Comparison of ENCODE assay signal across 28 mouse cellular contexts in genomic region chrX:100775405-100775804, GRCm38 (mm10). TPM values are rescaled to one million over a fixed set of nuclear protein-coding genes. Genes with fewer than 3 reads are reported as not detected.
DNase-seq lines count a peak whose midpoint lies in the region; ATAC-seq lines count a peak whose summit lies in the region.
"Had no signal": no experiment of that assay in that cellular context is flagged by ENCODE, and none has a peak within 500 bp of the region (broad histone marks: within the 10 kb centered on the region; RNA-seq: fewer than 3 reads in every experiment).

No protein-coding gene starts in this region.

- no peak overlapping the region for H3K4me2 ChIP-seq in forebrain, embryonic 15.5 days (replicated peaks)
- H3K4me2 ChIP-seq in forebrain, embryonic 14.5 days (ENCODE audit: low read length), result no peak overlapping the region

- no peaks in the 10 kb centered on the region for H3K36me3 ChIP-seq in forebrain, embryonic 15.5 days
- no peaks in the 10 kb centered on the region for H3K36me3 ChIP-seq in forebrain, embryonic 14.5 days (ENCODE audit: control insufficient read depth, insufficient read depth, low read length)
- H3K36me3 ChIP-seq: embryonic facial prominence, embryonic 12.5 days; embryonic facial prominence, embryonic 15.5 days; forebrain, embryonic 10.5 days; hindbrain, embryonic 10.5 days; hindbrain, embryonic 13.5 days had no signal

- H3K27ac ChIP-seq in forebrain, embryonic 15.5 days (replicated peaks), result no peak overlapping the region
- no peak overlapping the region for H3K27ac ChIP-seq in forebrain, embryonic 14.5 days (ENCODE audit: low read depth, low read length)
- H3K27ac ChIP-seq: embryonic facial prominence, embryonic 12.5 days; forebrain, embryonic 13.5 days; hindbrain, embryonic 13.5 days had no signal

- no peak overlapping the region for H3K4me3 ChIP-seq in forebrain, embryonic 15.5 days
- no peak overlapping the region for H3K4me3 ChIP-seq in forebrain, embryonic 14.5 days (ENCODE audit: low read depth, low read length)

- ATAC-seq in megakaryocyte, adult 5-6 weeks (ENCODE audit: poor library complexity, severe bottlenecking), result peak; percentile 24; the same call in 1 of the 2 replicates
- ATAC-seq in forebrain, embryonic 15.5 days (replicated peaks), result no peak
- no peak for ATAC-seq in forebrain, embryonic 14.5 days
- ATAC-seq: forebrain, embryonic 13.5 days; hindbrain, embryonic 16.5 days had no signal

- no peak overlapping the region for H3K9ac ChIP-seq in forebrain, embryonic 15.5 days (replicated peaks)
- H3K9ac ChIP-seq in forebrain, embryonic 14.5 days (ENCODE audit: low read length), result no peak overlapping the region

- peak; percentile 79 for DNase-seq in heart, adult 11 months
- DNase-seq in heart, postnatal 4 days, result no peak
- peak; percentile 14 for DNase-seq in lung, postnatal 25 days (ENCODE audit: low spot score)
- no peak for DNase-seq in lung, postnatal 4 days
- DNase-seq in A20 (ENCODE audit: low read depth, low spot score), result peak; percentile 46
- no peak for DNase-seq in forebrain, embryonic 14.5 days (ENCODE audit: low spot score)
- DNase-seq: adrenal gland, adult 2 months; adrenal gland, postnatal 14 days; B cell, adult 2 months; cerebellum, adult 11 months; cerebellum, adult 2 months; cerebellum, adult 9-11 months; gastrocnemius, postnatal 25 days had no signal

- WGBS in forebrain, embryonic 15.5 days, result 84% methylated on average over 3 of the region's 3 CpGs
- WGBS in forebrain, embryonic 14.5 days, result 85% methylated on average over 3 of the region's 3 CpGs

- H3K27me3 ChIP-seq in forebrain, embryonic 15.5 days, result no peaks in the 10 kb centered on the region
- no peaks in the 10 kb centered on the region for H3K27me3 ChIP-seq in forebrain, embryonic 14.5 days (replicated peaks; ENCODE audit: control insufficient read depth, insufficient read depth, low read length)
- H3K27me3 ChIP-seq: embryonic facial prominence, embryonic 15.5 days; forebrain, embryonic 13.5 days; hindbrain, embryonic 13.5 days had no signal

- H3K9me3 ChIP-seq in forebrain, embryonic 15.5 days, result no peaks in the 10 kb centered on the region
- H3K9me3 ChIP-seq in forebrain, embryonic 14.5 days (replicated peaks; ENCODE audit: control insufficient read depth, low read length), result no peaks in the 10 kb centered on the region
- H3K9me3 ChIP-seq: embryonic facial prominence, embryonic 12.5 days; embryonic facial prominence, embryonic 15.5 days; forebrain, embryonic 10.5 days; forebrain, embryonic 13.5 days; hindbrain, embryonic 10.5 days; hindbrain, embryonic 13.5 days had no signal

- H3K4me1 ChIP-seq in forebrain, embryonic 15.5 days, result peaks cover 27% of the 10 kb centered on the region
- no peaks in the 10 kb centered on the region for H3K4me1 ChIP-seq in forebrain, embryonic 14.5 days (ENCODE audit: control insufficient read depth, insufficient read depth, low read length)

RNA-seq across cellular contexts. Expression of gene Dlg3, which starts 7.9 kb away (rescaled TPM):
- 1 to 10 TPM; 4.6 to 5.3 TPM for total RNA-seq in heart, postnatal 4 days (2021)
- total RNA-seq in megakaryocyte, adult 5-6 weeks (2015), result 1.0 and 2.5 TPM in 2 replicates
- 1.4 and 2.1 TPM in 2 replicates for total RNA-seq in megakaryocyte, adult 5-6 weeks (2017)
- polyA plus RNA-seq in forebrain, embryonic 15.5 days (2015; fragmentation: Nextera tagmentation; extraction: Ambion mirVana), result 7.3 and 10.0 TPM in 2 replicates
- 14.0 and 15.5 TPM in 2 replicates for polyA plus RNA-seq in forebrain, embryonic 14.5 days (2014; fragmentation: Nextera tagmentation; extraction: Ambion mirVana)
- polyA plus RNA-seq: erythroblast, embryonic 14.5 days had no signal

RNA-seq across cellular contexts. Expression of gene Gdpd2, which starts 45.7 kb away (rescaled TPM):
- under 1 TPM; 0.32 to 0.41 TPM for total RNA-seq in heart, postnatal 4 days (2021)
- 1.2 and 4.7 TPM in 2 replicates for total RNA-seq in megakaryocyte, adult 5-6 weeks (2015)
- 0.73 and 2.7 TPM in 2 replicates for total RNA-seq in megakaryocyte, adult 5-6 weeks (2017)
- 10.2 and 13.8 TPM in 2 replicates for polyA plus RNA-seq in forebrain, embryonic 15.5 days (2015; fragmentation: Nextera tagmentation; extraction: Ambion mirVana)
- polyA plus RNA-seq in forebrain, embryonic 14.5 days (2014; fragmentation: Nextera tagmentation; extraction: Ambion mirVana), result 12.7 and 13.4 TPM in 2 replicates
- total RNA-seq: common myeloid progenitor, adult 5-6 weeks; gastrocnemius, adult 8-10 months; gastrocnemius, postnatal 25 days; heart, adult 8-10 months; heart, postnatal 25 days; MEL had no signal
- polyA plus RNA-seq: erythroblast, embryonic 14.5 days had no signal

Comparison
In these comparisons a context has a peak if more than half of its experiments do, and no peak if none do; other contexts are left out.
1. DNase-seq: peak in heart, adult 11 months (single experiment), lung, postnatal 25 days (single experiment) and A20 (single experiment); none in heart, postnatal 4 days (single experiment), lung, postnatal 4 days (0 of 2) and forebrain, embryonic 14.5 days (single experiment).